Mouse (Mus musculus) splenic B cell, adult 2 months (primary cell): ENCODE measurements around the gene Fam186b.

Source experiments
- DNase-seq: peaks from one replicate; pipeline ENCODE4 v3.0.0-alpha.2; 2011; ENCODE audit warnings: low read depth, low spot score
- H3K27me3 ChIP-seq: 2 replicates; pipeline ENCODE4 v1.6.1; 2012; ENCODE audit warnings: mild to moderate bottlenecking, low read length, moderate library complexity, mixed read lengths; ENCODE audit not compliant: control insufficient read depth, poor library complexity, insufficient read depth, severe bottlenecking
- H3K36me3 ChIP-seq: 2 replicates; pipeline ENCODE4 v1.6.1; 2012; ENCODE audit warnings: mild to moderate bottlenecking, low read length, moderate library complexity, mixed read lengths; ENCODE audit not compliant: control insufficient read depth, poor library complexity, insufficient read depth, severe bottlenecking

Fam186b gene

DNA sequence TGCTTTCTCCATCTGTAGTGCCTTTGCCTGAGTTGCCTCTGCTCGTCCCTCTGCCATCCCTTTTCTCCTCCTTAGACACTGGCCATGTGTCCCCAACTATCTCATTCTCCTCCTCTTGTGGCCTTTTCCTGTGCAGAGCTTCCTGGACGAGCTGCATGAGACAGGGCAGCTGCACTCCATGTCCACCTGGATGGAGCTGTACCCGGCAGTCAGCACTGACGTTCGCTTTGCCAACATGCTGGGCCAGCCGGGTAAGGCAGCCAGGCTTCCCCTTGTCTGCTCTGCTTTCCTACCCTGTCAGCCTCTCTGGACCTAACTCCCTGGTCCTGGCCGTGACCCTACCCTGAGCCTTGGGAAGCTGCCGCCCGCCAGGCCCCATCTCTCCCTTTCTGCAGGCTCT is 13.9 kb upstream of the Fam186b start:
- DNase-seq, result no peak
- no peaks in the 10 kb centered on the region for H3K36me3 ChIP-seq
- no peaks in the 10 kb centered on the region for H3K27me3 ChIP-seq

DNA sequence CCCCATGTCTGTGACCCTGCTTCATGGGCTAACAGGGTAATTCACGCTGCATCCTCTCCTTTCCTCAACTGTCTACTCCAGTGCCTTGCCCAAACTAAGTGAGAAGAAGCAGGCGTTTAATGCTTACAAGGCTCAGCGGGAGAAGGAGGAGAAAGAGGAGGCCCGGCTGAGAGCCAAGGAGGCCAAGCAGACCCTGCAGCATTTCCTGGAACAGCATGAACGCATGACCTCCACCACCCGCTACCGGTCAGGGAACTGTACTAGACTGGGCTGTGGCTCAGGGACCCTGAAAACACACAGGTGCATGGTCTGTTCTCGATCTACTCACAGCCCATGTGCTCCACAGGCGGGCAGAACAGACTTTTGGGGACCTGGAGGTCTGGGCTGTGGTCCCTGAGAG is 11.8 kb upstream of the Fam186b start:
- no peaks in the 10 kb centered on the region for H3K27me3 ChIP-seq
- DNase-seq, result no peak
- no peaks in the 10 kb centered on the region for H3K36me3 ChIP-seq

GRCm38 (mm10) chr15:99296213-99296612 is 525 bp upstream of the Fam186b start:
- no peaks in the 10 kb centered on the region for H3K36me3 ChIP-seq
- no peaks in the 10 kb centered on the region for H3K27me3 ChIP-seq
- DNase-seq, result peak; percentile 45

GRCm38 (mm10) chr15:99294813-99295374 is 794 bp downstream of the Fam186b start, which contains the start of gene Prpf40b:
Prpf40b (plus strand) TSS chr15:99295087.
- DNase-seq, result peak; percentile 89
- Histone ChIP-seq H3K36me3 (no peaks in the 10 kb centered on the region), H3K27me3 (no peaks in the 10 kb centered on the region)

- peak; percentile 38 for DNase-seq
- no peaks in the 10 kb centered on the region for H3K36me3 ChIP-seq
- no peaks in the 10 kb centered on the region for H3K27me3 ChIP-seq
These were observed 1.4 kb downstream of the Fam186b start for GRCm38 (mm10) chr15:99294287-99294686.

GRCm38 (mm10) chr15:99290586-99290985 is 5.1 kb downstream of the Fam186b start:
- Histone ChIP-seq H3K36me3 (no peaks in the 10 kb centered on the region), H3K27me3 (no peaks in the 10 kb centered on the region)
- no peak for DNase-seq

DNA sequence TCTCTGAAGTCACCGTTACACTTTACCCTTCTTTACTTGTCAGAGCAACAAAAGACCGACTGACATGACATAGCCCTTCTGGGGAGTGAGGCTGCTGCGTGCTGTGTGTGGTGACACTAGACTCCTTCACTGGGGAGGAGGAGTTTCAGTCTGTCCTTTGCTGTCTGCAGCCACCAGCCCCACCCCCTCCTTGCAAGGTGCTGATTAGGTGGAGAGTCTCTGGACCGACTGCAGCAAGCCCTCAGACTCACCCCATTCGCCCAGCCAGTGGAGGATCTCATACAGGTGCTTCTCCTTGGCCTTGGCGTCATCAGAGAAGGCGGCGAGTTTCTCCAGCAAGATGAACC is 10.5 kb downstream of the Fam186b start:
- no peaks in the 10 kb centered on the region for H3K27me3 ChIP-seq
- DNase-seq, result no peak
- no peaks in the 10 kb centered on the region for H3K36me3 ChIP-seq

DNA sequence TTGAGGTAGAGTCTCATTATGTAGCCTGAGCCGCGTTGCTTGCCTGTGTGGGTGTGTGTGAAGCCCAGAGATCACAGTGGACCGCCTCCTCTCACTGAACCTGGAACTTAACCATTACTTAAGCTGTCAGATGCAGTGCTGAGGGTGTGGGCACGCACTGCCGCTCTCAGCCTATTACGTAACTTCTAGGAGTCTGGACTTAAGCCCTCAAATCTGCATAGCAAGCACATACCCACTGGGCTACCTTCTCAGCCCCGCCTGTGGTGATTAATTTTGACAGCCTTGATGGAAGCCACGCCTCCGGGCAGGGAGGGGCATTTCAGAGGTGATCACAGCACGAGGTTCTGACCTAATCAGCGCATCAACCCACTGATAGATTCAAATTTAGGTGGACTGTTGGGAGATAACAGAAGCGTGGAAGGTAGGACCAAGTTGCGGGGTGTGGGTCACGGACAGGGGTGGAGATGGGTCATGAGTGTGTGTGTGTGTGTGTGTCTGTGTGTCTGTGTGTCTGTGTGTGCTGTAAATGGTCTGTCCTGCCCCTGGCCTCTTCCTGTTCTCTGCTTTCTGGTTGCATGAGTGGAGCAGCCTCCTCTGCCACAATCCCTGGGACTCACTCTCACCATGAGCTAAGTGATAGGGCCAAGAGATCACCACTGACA is 11.0 kb downstream of the Fam186b start:
- Histone ChIP-seq H3K27me3 (no peaks in the 10 kb centered on the region), H3K36me3 (no peaks in the 10 kb centered on the region)
- DNase-seq, result peak; percentile 36

- DNase-seq, result peak; percentile 53
- no peaks in the 10 kb centered on the region for H3K27me3 ChIP-seq
- H3K36me3 ChIP-seq, result no peaks in the 10 kb centered on the region
These were observed 12.2 kb downstream of the Fam186b start for GRCm38 (mm10) chr15:99283456-99283855.

GRCm38 (mm10) chr15:99278271-99278670 is 17.4 kb downstream of the Fam186b start:
- Histone ChIP-seq H3K36me3 (no peaks in the 10 kb centered on the region), H3K27me3 (no peaks in the 10 kb centered on the region)
- no peak for DNase-seq

DNA sequence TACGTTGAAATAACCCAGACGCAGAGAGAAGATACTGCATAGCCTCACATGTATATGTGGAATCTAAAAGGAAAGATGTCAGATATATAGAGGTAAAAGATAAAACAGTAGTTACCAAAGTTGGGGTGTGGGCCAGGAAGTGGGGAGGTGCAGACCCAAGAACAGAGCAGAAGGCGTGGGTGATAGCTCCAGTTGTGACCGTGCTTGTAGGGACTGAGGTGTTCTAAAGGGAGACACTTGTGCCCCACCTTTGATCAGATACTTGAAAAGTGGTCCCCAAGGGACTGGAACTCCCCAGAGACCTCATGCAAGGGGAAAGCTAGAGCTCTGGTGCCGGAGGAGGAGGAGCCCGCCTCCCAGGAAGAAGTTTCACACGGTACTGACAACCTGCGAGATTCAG is 19.6 kb downstream of the Fam186b start:
- no peak for DNase-seq
- Histone ChIP-seq H3K36me3 (no peaks in the 10 kb centered on the region), H3K27me3 (no peaks in the 10 kb centered on the region)

DNA sequence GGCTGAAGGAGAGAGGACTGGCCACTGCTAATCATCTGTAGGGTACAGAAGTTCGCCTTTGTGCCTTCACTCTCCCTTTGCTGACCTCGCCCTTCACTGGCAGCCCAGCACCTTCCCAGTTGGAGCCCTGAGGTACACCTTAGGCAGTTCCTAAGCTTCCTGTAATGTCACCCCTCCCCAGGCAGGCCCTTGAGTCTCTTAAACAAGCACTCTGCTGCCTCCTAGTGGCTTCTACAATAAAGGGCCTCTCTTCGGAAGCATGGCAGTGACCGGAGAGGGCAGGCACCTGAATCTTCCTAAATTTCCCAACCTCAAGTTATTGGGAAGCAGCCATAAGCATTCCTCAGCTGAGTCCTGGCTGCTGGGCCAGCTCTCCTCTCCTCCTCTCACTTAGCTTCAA is 30.0 kb downstream of the Fam186b start:
- no peaks in the 10 kb centered on the region for H3K36me3 ChIP-seq
- no peaks in the 10 kb centered on the region for H3K27me3 ChIP-seq
- DNase-seq, result peak; percentile 85

DNA sequence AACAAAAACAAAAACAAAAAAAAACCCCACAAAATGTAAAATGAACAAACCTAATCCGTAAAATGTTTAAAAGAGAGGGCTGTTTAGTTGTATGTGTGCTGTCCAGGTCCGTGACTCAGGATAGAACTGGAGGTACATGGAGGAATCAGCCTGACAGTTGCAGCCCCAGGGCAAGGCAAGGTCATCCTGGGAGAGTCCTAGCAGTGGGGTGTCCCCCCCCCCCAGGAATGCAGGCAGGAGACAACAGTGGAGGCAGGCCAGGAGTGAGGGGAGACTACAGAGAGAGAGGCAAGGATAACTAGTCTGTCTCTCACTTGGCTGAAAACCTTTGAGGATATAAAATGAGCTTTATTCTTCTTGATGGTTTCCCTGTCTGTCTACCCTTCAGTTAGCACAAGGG is 31.3 kb downstream of the Fam186b start:
- no peak for DNase-seq
- no peaks in the 10 kb centered on the region for H3K36me3 ChIP-seq
- no peaks in the 10 kb centered on the region for H3K27me3 ChIP-seq

DNA sequence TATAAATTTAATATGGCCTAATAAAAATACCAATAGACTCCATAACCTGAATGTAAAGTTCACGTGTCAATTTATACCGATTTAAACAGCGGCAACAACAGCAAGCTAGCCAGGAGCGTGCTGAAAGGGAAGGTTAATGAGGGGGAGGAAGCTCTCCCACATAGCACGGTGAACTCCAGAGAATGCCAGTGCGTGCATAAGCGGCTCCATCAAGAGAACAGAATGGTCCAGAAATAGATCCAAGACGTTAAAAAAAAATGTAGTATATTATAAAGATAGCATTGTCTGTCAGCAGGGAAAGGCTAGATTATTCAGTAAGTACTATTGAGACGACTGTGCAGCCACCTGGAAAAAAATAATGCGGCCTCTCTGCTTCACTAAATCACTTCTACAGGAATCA is 33.0 kb downstream of the Fam186b start:
- DNase-seq, result no peak
- Histone ChIP-seq H3K36me3 (no peaks in the 10 kb centered on the region), H3K27me3 (no peaks in the 10 kb centered on the region)

DNA sequence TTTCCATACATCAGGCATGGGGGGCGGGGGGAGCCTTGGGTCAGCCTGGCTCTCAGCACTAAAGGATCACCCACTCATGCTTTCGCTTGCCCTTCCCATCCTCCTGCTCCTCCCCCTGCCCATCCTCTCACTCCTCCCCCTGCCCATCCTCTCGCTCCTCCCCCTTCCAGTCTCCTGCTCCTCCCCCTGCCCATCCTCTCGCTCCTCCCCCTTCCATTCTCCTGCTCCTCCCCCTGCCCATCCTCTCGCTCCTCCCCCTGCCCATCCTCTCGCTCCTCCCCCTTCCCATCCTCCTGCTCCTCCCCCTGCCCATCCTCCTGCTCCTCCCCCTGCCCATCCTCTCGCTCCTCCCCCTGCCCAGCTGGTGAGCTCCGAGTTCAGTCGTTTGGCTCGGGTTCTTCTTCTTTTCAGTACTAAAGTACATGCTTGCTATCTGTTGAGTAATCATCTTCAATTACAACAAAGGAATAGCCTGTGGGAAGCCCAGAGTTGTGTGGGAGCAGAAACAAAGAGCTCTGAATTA is 35.9 kb downstream of the Fam186b start:
- Histone ChIP-seq H3K27me3 (no peaks in the 10 kb centered on the region), H3K36me3 (no peaks in the 10 kb centered on the region)
- peak; percentile 88 for DNase-seq
